Mouse (Mus musculus) heart, embryonic 13.5 days (tissue): Measurements from ENCODE around the gene Adh4. TPM values are rescaled to one million over a fixed set of nuclear protein-coding genes. Genes with fewer than 3 reads are reported as not detected.
"Not testable (repeated sequence)": the region's sequence is repeated elsewhere in the genome, so short reads cannot be mapped to it uniquely, and the experiment has no call there.

Source experiments
- ATAC-seq: fragments of 200-750 bp; cut with Nextera tagmentation; 2 replicates; pipeline ENCODE4 v1.8.0; 2017; ENCODE audit warnings: moderate TSS enrichment; ENCODE audit not compliant: insufficient number of reproducible peaks, low FRiP score, low TSS enrichment; ENCODE audit errors: extremely low read depth
- H3K27ac ChIP-seq: fragments of 300-500 bp; sonication (generic); replicated peaks from 2 replicates; pipeline ENCODE4 v1.5.1; 2015; ENCODE audit warnings: moderate library complexity, mild to moderate bottlenecking, inconsistent platforms
- H3K27me3 ChIP-seq: fragments of 300-500 bp; sonication (generic); replicated peaks from 2 replicates; pipeline ENCODE4 v1.6.1; 2015; ENCODE audit warnings: mild to moderate bottlenecking, inconsistent platforms
- H3K36me3 ChIP-seq: fragments of 300-500 bp; sonication (generic); 2 replicates; pipeline ENCODE4 v1.6.1; 2015; ENCODE audit warnings: mild to moderate bottlenecking, inconsistent platforms
- H3K4me1 ChIP-seq: fragments of 300-500 bp; sonication (generic); 2 replicates; pipeline ENCODE4 v1.6.1; 2015; ENCODE audit warnings: inconsistent platforms
- H3K4me2 ChIP-seq: fragments of 300-500 bp; sonication (generic); 2 replicates; pipeline ENCODE4 v1.6.1; 2015; ENCODE audit warnings: inconsistent platforms, mild to moderate bottlenecking, moderate library complexity
- H3K4me3 ChIP-seq: fragments of 300-500 bp; sonication (generic); 2 replicates; pipeline ENCODE4 v1.5.1; 2015; ENCODE audit warnings: moderate library complexity, mild to moderate bottlenecking, inconsistent platforms
- H3K9ac ChIP-seq: fragments of 300-500 bp; sonication (generic); 2 replicates; pipeline ENCODE4 v1.6.1; 2015; ENCODE audit warnings: inconsistent platforms, mild to moderate bottlenecking, moderate library complexity
- H3K9me3 ChIP-seq: fragments of 300-500 bp; sonication (generic); 2 replicates; pipeline ENCODE4 v1.6.1; 2016; ENCODE audit warnings: inconsistent platforms
- WGBS: fragments of 180-500 bp; shearing (Covaris S2); methylation state at CpG from one replicate; pipeline ENCODE4 v1.1.7; 2015; ENCODE audit warnings: mixed read lengths; 5-methylcytosine and 5-hydroxymethylcytosine counted together
- polyA plus RNA-seq: library from polyadenylated mRNA; unstranded; fragments of >200 nt; fragmentation: Nextera tagmentation; extraction: Ambion mirVana; gene quantifications from 2 replicates; pipeline ENCODE4 v1.2.1, GENCODE M21; 2015

Gene Adh4
- polyA plus RNA-seq, 1 experiment from 2014 or later, result not detected

DNA sequence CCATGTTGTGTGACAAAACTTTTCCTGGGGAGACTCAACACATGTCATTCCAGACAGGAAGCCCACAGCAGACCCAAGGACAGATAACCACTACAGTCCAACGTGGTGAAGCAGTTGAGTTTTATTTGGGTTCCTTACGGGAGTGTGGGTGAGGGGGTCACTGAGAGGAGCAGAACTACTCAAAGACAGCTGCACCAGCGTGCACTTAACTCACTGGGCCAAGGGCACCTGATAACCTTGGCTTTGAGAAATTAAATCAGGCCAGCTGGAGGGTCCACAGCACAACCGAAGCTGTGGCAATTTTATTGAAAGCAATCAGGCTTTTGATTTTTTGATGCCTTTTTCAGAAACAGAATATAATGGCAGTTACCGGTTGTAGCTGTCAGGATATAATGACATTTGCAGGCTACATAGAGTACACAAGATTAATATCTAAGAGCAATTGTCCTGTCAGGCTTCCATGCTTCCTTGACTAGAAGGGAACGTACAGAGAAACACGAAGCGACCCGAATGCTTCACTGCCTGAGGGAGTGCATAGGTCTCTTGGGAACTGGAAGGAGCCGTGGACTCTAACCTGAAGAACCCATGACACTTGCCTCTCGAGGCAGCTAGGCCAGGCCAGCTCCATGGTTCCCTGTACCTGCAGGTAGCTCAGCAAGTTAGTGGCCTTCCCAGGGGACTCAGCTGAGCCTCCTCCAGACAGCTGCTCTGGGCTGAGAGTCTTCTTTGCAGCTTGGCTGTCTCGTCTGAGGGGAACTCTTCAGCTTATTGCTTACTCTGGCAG lies 33.0 kb downstream of the Adh4 start:
- Histone ChIP-seq H3K4me3 (no peak overlapping the region), H3K27ac (no peak overlapping the region), H3K27me3 (no peaks in the 10 kb centered on the region), H3K36me3 (peaks cover 82% of the 10 kb centered on the region), H3K4me2 (no peak overlapping the region), H3K9me3 (no peaks in the 10 kb centered on the region), H3K4me1 (peaks cover 18% of the 10 kb centered on the region), H3K9ac (no peak overlapping the region)
- 57% methylated on average over 12 of the region's 12 CpGs for WGBS
- ATAC-seq, result no peak

DNA sequence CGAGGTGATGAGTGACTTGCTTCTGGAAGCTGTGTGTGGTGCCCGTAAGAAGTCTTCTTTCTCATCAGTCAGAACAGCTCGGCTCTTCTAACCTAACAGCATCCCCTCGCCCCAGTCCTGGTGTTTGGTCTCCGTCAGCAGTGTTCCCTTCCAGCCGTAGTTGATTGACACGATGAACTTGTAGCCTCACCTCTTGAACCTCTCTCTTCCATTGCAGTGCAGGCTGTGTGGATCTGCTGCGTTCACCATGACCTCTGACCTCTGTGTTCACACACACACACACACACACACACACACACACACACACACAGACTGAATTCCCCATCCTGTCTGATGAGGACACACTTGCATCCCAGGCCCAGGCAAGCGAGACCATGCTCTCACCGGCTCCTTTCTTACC lies 36.9 kb downstream of the Adh4 start:
- no peak for ATAC-seq
- 87% methylated on average over 10 of the region's 10 CpGs for WGBS

DNA sequence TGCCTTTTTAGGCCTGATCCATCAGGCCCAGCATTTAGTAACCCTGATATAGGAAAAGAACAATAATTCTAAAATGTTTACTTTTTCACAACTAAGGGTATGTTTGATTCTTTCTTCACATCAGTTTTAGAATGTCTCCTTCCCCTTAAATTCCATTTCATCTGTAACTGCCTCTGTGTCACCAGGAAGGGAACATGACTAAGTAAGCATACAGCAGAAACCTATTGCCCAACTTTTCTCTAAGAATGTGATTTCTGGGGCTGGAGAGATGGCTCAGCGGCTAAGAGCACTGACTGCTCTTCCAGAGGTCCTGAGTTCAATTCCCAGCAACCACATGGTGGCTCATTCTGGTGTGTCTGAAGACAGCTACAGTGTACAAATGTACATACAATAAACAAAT lies 39.0 kb downstream of the Adh4 start:
- H3K4me2 ChIP-seq, result no peak overlapping the region
- H3K4me1 ChIP-seq, result no peaks in the 10 kb centered on the region

More for the DNA sequence above, 36.9 kb downstream of the Adh4 start:
- Histone ChIP-seq H3K9ac (no peak overlapping the region), H3K36me3 (peaks cover 95% of the 10 kb centered on the region), H3K27ac (no peak overlapping the region), H3K9me3 (no peaks in the 10 kb centered on the region), H3K4me1 (peaks cover 9% of the 10 kb centered on the region), H3K27me3 (no peaks in the 10 kb centered on the region), H3K4me3 (no peak overlapping the region), H3K4me2 (no peak overlapping the region)

GRCm38 (mm10) chr3:138454711-138455435 lies 39.6 kb downstream of the Adh4 start:
- H3K36me3 ChIP-seq, result peaks cover 95% of the 10 kb centered on the region
- 86% methylated on average over 13 of the region's 13 CpGs for WGBS
- no peak for ATAC-seq

More for the DNA sequence above, 39.0 kb downstream of the Adh4 start:
- ATAC-seq, result no peak
- WGBS, result 93% methylated on average over 1 of the region's 1 CpGs
- H3K36me3 ChIP-seq, result peaks cover 95% of the 10 kb centered on the region
- H3K9ac ChIP-seq, result no peak overlapping the region
- no peak overlapping the region for H3K4me3 ChIP-seq
- H3K27ac ChIP-seq, result no peak overlapping the region
- no peaks in the 10 kb centered on the region for H3K27me3 ChIP-seq
- no peaks in the 10 kb centered on the region for H3K9me3 ChIP-seq

GRCm38 (mm10) chr3:138458441-138458840 lies 43.2 kb downstream of the Adh4 start:
- Histone ChIP-seq H3K27me3 (no peaks in the 10 kb centered on the region), H3K36me3 (peaks cover 93% of the 10 kb centered on the region), H3K4me1 (no peaks in the 10 kb centered on the region), H3K9me3 (no peaks in the 10 kb centered on the region), H3K4me3 (no peak overlapping the region), H3K9ac (no peak overlapping the region), H3K27ac (no peak overlapping the region), H3K4me2 (no peak overlapping the region)
- ATAC-seq, result no peak
- over 99% methylated on average over 3 of the region's 3 CpGs for WGBS

More at GRCm38 (mm10) chr3:138454711-138455435, 39.6 kb downstream of the Adh4 start:
- H3K9me3 ChIP-seq, result no peaks in the 10 kb centered on the region
- H3K27me3 ChIP-seq, result no peaks in the 10 kb centered on the region
- H3K4me1 ChIP-seq, result no peaks in the 10 kb centered on the region
- H3K27ac ChIP-seq, result no peak overlapping the region
- H3K4me3 ChIP-seq, result no peak overlapping the region
- no peak overlapping the region for H3K9ac ChIP-seq
- no peak overlapping the region for H3K4me2 ChIP-seq

- Histone ChIP-seq H3K4me1 (no peaks in the 10 kb centered on the region), H3K9ac (no peak overlapping the region)
- WGBS, result 85% methylated on average over 13 of the region's 13 CpGs
Observed at GRCm38 (mm10) chr3:138460260-138460659, 45.0 kb downstream of the Adh4 start.

GRCm38 (mm10) chr3:138461832-138462231 lies 46.6 kb downstream of the Adh4 start:
- no peaks in the 10 kb centered on the region for H3K27me3 ChIP-seq
- WGBS, result 89% methylated on average over 3 of the region's 3 CpGs
- no peak for ATAC-seq
- peaks cover 95% of the 10 kb centered on the region for H3K36me3 ChIP-seq
- H3K27ac ChIP-seq, result no peak overlapping the region
- no peaks in the 10 kb centered on the region for H3K4me1 ChIP-seq
- no peak overlapping the region for H3K4me2 ChIP-seq
- no peak overlapping the region for H3K9ac ChIP-seq
- no peaks in the 10 kb centered on the region for H3K9me3 ChIP-seq
- H3K4me3 ChIP-seq, result no peak overlapping the region

More at GRCm38 (mm10) chr3:138460260-138460659, 45.0 kb downstream of the Adh4 start:
- no peak overlapping the region for H3K27ac ChIP-seq
- no peaks in the 10 kb centered on the region for H3K27me3 ChIP-seq
- no peak overlapping the region for H3K4me2 ChIP-seq
- H3K4me3 ChIP-seq, result no peak overlapping the region
- no peaks in the 10 kb centered on the region for H3K9me3 ChIP-seq
- ATAC-seq, result no peak
- H3K36me3 ChIP-seq, result peaks cover 93% of the 10 kb centered on the region

DNA sequence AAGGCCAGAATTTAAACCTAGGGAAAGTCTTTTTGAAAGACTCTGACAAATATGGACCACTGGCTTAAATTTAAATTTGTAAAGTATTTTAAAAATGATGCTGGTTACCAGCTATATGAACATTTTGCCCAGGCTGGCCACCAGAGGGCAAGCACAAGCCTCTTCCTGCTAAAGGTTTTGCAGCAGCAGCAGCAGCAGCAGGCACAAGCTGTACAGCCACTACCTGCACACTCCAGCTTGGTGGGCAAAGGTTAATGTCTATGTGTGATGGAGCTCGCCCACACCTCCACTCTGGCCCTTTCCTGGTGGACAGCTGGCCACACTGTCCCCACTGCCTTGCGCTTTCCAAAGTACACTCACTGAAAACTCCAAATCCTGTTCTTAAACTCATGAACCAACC lies 47.9 kb downstream of the Adh4 start:
- Histone ChIP-seq H3K4me1 (no peaks in the 10 kb centered on the region), H3K36me3 (peaks cover 93% of the 10 kb centered on the region), H3K27me3 (no peaks in the 10 kb centered on the region), H3K9me3 (no peaks in the 10 kb centered on the region), H3K4me3 (no peak overlapping the region), H3K4me2 (no peak overlapping the region), H3K9ac (no peak overlapping the region), H3K27ac (no peak overlapping the region)
- ATAC-seq, result no peak
- WGBS, result 86% methylated on average over 2 of the region's 2 CpGs

- peaks cover 93% of the 10 kb centered on the region for H3K36me3 ChIP-seq
Observed at GRCm38 (mm10) chr3:138463807-138464206, 48.5 kb downstream of the Adh4 start.

DNA sequence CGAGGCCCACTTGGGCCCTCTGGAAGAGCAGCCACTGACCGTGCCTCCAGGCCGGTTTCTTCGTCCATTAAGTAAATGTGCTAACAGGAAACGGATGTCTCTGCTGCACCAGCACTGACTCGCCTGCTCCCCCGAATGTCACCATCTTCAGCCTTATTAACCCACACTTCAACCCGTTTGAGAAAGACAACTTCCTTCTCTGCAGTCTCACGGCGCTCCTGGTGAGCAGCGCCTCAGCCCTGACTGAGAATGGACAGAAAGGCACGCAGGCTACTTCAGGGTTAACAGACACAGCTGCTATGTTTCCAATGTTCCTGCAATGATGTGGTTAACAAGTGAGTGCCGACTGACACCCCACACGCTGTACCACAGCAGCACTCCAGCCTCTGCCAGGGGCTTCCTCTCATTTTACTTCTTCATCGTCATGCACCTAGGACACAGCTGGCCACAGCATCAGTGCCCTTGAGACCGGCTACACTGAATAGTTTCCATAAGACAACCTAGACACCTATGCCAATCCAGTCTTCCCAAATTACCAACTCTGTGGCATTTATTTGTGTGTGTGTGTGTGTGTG lies 49.4 kb downstream of the Adh4 start:
- no peaks in the 10 kb centered on the region for H3K4me1 ChIP-seq
- H3K36me3 ChIP-seq, result peaks cover 94% of the 10 kb centered on the region
- H3K9me3 ChIP-seq, result no peaks in the 10 kb centered on the region
- H3K4me3 ChIP-seq, result no peak overlapping the region
- no peak for ATAC-seq
- H3K27ac ChIP-seq, result no peak overlapping the region
- no peak overlapping the region for H3K9ac ChIP-seq
- no peak overlapping the region for H3K4me2 ChIP-seq
- H3K27me3 ChIP-seq, result no peaks in the 10 kb centered on the region
- WGBS, result 76% methylated on average over 16 of the region's 16 CpGs

More at GRCm38 (mm10) chr3:138463807-138464206, 48.5 kb downstream of the Adh4 start:
- WGBS, result 79% methylated on average over 6 of the region's 6 CpGs
- no peaks in the 10 kb centered on the region for H3K9me3 ChIP-seq
- ATAC-seq, result no peak
- H3K4me3 ChIP-seq, result no peak overlapping the region
- H3K4me2 ChIP-seq, result no peak overlapping the region
- H3K27ac ChIP-seq, result no peak overlapping the region
- no peaks in the 10 kb centered on the region for H3K4me1 ChIP-seq
- no peaks in the 10 kb centered on the region for H3K27me3 ChIP-seq
- no peak overlapping the region for H3K9ac ChIP-seq

DNA sequence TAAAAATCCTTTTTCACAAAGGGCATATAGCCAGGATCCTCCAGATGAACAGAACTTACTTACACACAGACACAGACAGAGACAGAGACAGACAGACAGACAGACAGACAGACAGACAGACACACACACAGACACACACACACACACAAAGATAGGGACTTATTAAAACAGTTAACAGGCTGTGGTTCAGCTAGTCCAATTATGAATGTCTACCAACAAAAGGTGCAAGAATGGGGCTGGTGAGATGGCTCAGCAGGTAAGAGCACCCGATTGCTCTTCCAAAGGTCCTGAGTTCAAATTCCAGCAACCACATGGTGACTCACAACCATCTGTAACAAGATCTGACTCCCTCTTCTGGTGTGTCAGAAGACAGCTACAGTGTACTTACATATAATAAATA lies 51.4 kb downstream of the Adh4 start:
- not testable (repeated sequence) for H3K9me3 ChIP-seq, H3K27me3 ChIP-seq, H3K9ac ChIP-seq, H3K4me3 ChIP-seq, ATAC-seq, H3K27ac ChIP-seq, H3K4me1 ChIP-seq, H3K4me2 ChIP-seq
- peaks cover 92% of the 10 kb centered on the region for H3K36me3 ChIP-seq
- 96% methylated on average over 1 of the region's 1 CpGs for WGBS
